Comparison of ENCODE assay signal across 8 mouse cellular contexts in the genomic region with DNA sequence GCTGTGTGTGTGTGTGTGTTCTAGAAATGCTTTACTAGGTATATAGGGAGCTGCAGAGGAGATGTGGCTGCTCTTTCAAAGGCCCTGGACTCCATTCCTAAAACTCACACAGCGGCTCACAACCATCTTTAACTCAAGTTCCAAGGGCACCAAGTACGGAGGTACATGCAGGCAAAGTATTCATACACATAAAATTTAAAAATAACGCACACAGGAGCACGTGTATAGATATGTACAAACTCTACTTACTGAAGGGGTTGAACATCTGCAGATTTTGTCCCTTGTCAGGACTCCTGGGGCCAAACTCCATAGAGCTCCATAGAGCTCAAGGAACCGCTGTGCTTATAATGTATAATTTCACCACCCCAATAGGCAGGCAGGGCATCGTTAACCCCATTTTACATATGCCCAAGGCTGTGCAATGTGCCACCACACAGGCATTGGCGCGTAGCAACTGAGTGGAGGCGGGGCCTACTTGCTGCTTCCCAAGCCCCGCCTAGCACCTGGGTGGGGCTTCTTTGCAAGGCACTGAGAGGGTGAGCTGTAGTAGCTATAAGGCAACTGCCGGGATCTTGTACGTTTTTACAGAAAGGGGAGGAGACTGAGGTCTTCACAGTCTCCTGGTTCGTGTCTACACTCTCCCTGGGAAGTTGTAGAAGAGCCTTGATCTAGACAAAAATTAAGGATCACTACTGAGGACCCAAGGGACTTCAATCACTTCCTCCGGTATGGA.
DNase-seq lines count a peak whose midpoint lies in the region; ATAC-seq and TF ChIP-seq lines count a peak whose summit lies in the region.

No protein-coding gene starts in this region.

- peaks cover 24% of the 10 kb centered on the region for H3K4me1 ChIP-seq in hindbrain, embryonic 12.5 days
- H3K4me1 ChIP-seq in lung, embryonic 14.5 days (ENCODE audit: insufficient read depth) = peaks cover 22% of the 10 kb centered on the region

- 0 out of 2 replicates have a peak, but pooled peaks have one; percentile 9 for ATAC-seq in hindbrain, embryonic 12.5 days (ENCODE audit: low FRiP score)
- ATAC-seq in lung, embryonic 14.5 days (ENCODE audit: insufficient read depth) = 0 out of 2 replicates have a peak, but pooled peaks have one; percentile 15

- H3K9ac ChIP-seq in hindbrain, embryonic 12.5 days = no peak overlapping the region
- no peak overlapping the region for H3K9ac ChIP-seq in lung, embryonic 14.5 days

- no peaks in the 10 kb centered on the region for H3K36me3 ChIP-seq in hindbrain, embryonic 12.5 days
- no peaks in the 10 kb centered on the region for H3K36me3 ChIP-seq in lung, embryonic 14.5 days (ENCODE audit: insufficient read depth)
- no peaks in the 10 kb centered on the region for H3K36me3 ChIP-seq in splenic B cell, adult 2 months (ENCODE audit: control insufficient read depth, insufficient read depth, low read length, poor library complexity, severe bottlenecking)

- no peak overlapping the region for H3K4me2 ChIP-seq in hindbrain, embryonic 12.5 days (replicated peaks)
- H3K4me2 ChIP-seq in lung, embryonic 14.5 days = peak overlapping the region; percentile 40; the same call in 1 of the 2 replicates

- no peak for TF ChIP-seq CTCF in lung, embryonic 14.5 days (IDR thresholded peaks at IDR 0.05; ENCODE audit: low read depth)

- no peak overlapping the region for H3K27ac ChIP-seq in hindbrain, embryonic 12.5 days
- peak overlapping the region; percentile 51; the same call in 1 of the 2 replicates for H3K27ac ChIP-seq in lung, embryonic 14.5 days (ENCODE audit: low read depth)

- H3K9me3 ChIP-seq in hindbrain, embryonic 12.5 days (replicated peaks) = no peaks in the 10 kb centered on the region
- H3K9me3 ChIP-seq in lung, embryonic 14.5 days (ENCODE audit: low read depth, low read length) = no peaks in the 10 kb centered on the region

- H3K4me3 ChIP-seq in hindbrain, embryonic 12.5 days = no peak overlapping the region
- H3K4me3 ChIP-seq in lung, embryonic 14.5 days (ENCODE audit: low read depth, low read length) = no peak overlapping the region

- H3K27me3 ChIP-seq in hindbrain, embryonic 12.5 days = peaks cover 5% of the 10 kb centered on the region; the same call in 1 of the 2 replicates
- H3K27me3 ChIP-seq in lung, embryonic 14.5 days (ENCODE audit: insufficient read depth, low read length) = no peaks in the 10 kb centered on the region
- H3K27me3 ChIP-seq in splenic B cell, adult 2 months (ENCODE audit: control insufficient read depth, insufficient read depth, low read length, poor library complexity, severe bottlenecking) = no peaks in the 10 kb centered on the region

- 25% methylated on average over 14 of the region's 14 CpGs for WGBS in hindbrain, embryonic 12.5 days
- WGBS in lung, embryonic 14.5 days = 41% methylated on average over 14 of the region's 14 CpGs

- peak; percentile 27 for DNase-seq in kidney, adult 11 months
- DNase-seq in kidney, postnatal 14 days = no peak
- DNase-seq in adrenal gland, postnatal 25 days = peak; percentile 29
- peak; percentile 76 for DNase-seq in lung, embryonic 14.5 days
- peak; percentile 71 for DNase-seq in splenic B cell, adult 2 months (ENCODE audit: low read depth, low spot score)
- DNase-seq in frontal cortex, postnatal 25 days (ENCODE audit: low spot score in 2 of 2) = no peak
- DNase-seq in right cerebral cortex, postnatal 25 days = no peak

Comparison
In these comparisons a context has a peak if more than half of its experiments do, and no peak if none do; other contexts are left out.
1. DNase-seq: peak in kidney, adult 11 months (single experiment), adrenal gland, postnatal 25 days (single experiment), lung, embryonic 14.5 days (single experiment) and splenic B cell, adult 2 months (single experiment); none in kidney, postnatal 14 days (single experiment), frontal cortex, postnatal 25 days (0 of 2) and right cerebral cortex, postnatal 25 days (single experiment).